Mouse (Mus musculus) megakaryocyte-erythroid progenitor cell, adult 5-6 weeks (primary cell): Measurements from ENCODE around the gene Kcnj8. TPM values are rescaled to one million over a fixed set of nuclear protein-coding genes. Genes with fewer than 3 reads are reported as not detected.
"Not testable (repeated sequence)": the region's sequence is repeated elsewhere in the genome, so short reads cannot be mapped to it uniquely, and the experiment has no call there.

Source experiments
- ATAC-seq: replicated peaks from 2 replicates; pipeline ENCODE4 v1.8.0; 2016; ENCODE audit warnings: mild to moderate bottlenecking, inconsistent platforms; ENCODE audit not compliant: severe bottlenecking, poor library complexity, low FRiP score, low TSS enrichment
- total RNA-seq, 2 experiments: library from RNA; stranded (forward) in 1 of 2; stranded (reverse) in 1 of 2; fragments of 200-1000, 215-1000 nt in 1 of 2; fragments of >200 nt in 1 of 2; fragmentation: Nextera tagmentation in 1 of 2; gene quantifications; 2 replicates each; pipeline ENCODE4 v1.2.3; 2014 to 2017

The Kcnj8 gene
- total RNA-seq, 2 experiments from 2014 or later = 1.1 TPM; not detected in 1

DNA sequence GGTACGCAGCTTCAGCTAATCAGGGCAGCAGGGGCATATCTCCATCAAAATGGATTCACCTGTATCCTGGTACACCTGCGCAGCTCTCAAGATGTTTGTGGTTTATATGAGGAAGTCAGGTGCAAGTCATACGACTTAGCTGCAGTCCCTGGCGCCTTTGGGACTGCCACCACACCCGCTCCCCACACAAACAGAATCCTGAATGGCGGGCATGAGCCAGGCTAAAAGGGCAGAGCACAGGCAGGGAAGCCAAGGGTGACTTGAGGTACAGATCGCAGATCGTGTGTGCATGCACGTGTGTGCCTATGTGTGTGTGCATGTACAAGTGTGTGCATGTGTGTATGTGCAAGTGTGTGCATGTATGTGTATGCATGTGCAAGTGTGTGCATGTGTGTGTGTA lies 56.0 kb downstream of the Kcnj8 start:
- ATAC-seq = not testable (repeated sequence)

DNA sequence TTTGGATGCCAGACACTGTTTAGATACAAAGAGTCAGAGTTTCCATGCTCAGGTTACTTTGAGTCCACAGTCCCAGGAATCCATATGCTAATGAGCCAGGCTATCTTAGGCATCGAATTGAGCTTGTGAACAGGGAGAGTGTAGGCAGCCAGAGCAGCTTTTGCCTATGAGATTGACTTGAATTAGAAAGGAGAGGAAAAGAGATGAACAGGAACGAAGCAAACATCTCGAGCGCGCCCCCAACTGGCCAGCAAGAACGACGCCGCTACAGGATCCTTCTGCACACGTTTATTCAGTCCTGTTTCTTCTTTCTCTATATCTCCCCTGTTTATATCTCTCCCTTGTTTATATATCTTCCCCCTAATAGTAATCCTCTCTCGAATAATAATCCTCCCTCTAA lies 56.5 kb downstream of the Kcnj8 start:
- ATAC-seq = no peak; the same call in 1 of the 2 replicates

Other genes with a start within 250 kb of the Kcnj8 start
- gene Slco1a5, start 248.6 kb downstream of the Kcnj8 start, total RNA-seq (2014; fragmentation: Nextera tagmentation) = not detected in 2 replicates
- gene Slco1a5, start 248.6 kb downstream of the Kcnj8 start, total RNA-seq (2017) = 0.19 TPM in 1 of 2 replicates, not detected in the other
- 6.4 and 10.9 TPM in 2 replicates for gene Pyroxd1, start 226.0 kb downstream of the Kcnj8 start, total RNA-seq (2014; fragmentation: Nextera tagmentation)
- 15.2 and 21.4 TPM in 2 replicates for gene Pyroxd1, start 226.0 kb downstream of the Kcnj8 start, total RNA-seq (2017)
- gene Recql, start 184.5 kb downstream of the Kcnj8 start, total RNA-seq (2014; fragmentation: Nextera tagmentation) = 51.2 and 71.0 TPM in 2 replicates
- gene Recql, start 184.5 kb downstream of the Kcnj8 start, total RNA-seq (2017) = 48.8 and 59.4 TPM in 2 replicates
- 31.0 and 36.3 TPM in 2 replicates for gene Golt1b, start 184.4 kb downstream of the Kcnj8 start, total RNA-seq (2014; fragmentation: Nextera tagmentation)
- 37.5 and 46.9 TPM in 2 replicates for gene Golt1b, start 184.4 kb downstream of the Kcnj8 start, total RNA-seq (2017)
- gene Spx, start 158.2 kb downstream of the Kcnj8 start, total RNA-seq (2014; fragmentation: Nextera tagmentation) = 0.61 and 0.94 TPM in 2 replicates
- gene Spx, start 158.2 kb downstream of the Kcnj8 start, total RNA-seq (2017) = 1.1 TPM in 1 of 2 replicates, not detected in the other
- gene Gys2, start 98.5 kb downstream of the Kcnj8 start, total RNA-seq (2014; fragmentation: Nextera tagmentation) = not detected in 2 replicates
- not detected in 2 replicates for gene Gys2, start 98.5 kb downstream of the Kcnj8 start, total RNA-seq (2017)
- gene Ldhb, start 63.7 kb downstream of the Kcnj8 start, total RNA-seq (2014; fragmentation: Nextera tagmentation) = 6.7 and 20.9 TPM in 2 replicates
- 1.1 and 2.1 TPM in 2 replicates for gene Ldhb, start 63.7 kb downstream of the Kcnj8 start, total RNA-seq (2017)
- not detected in 2 replicates for gene Abcc9, start 130.7 kb upstream of the Kcnj8 start, total RNA-seq (2014; fragmentation: Nextera tagmentation)
- not detected in 2 replicates for gene Abcc9, start 130.7 kb upstream of the Kcnj8 start, total RNA-seq (2017)
- 56.9 and 59.1 TPM in 2 replicates for gene Cmas, start 185.1 kb upstream of the Kcnj8 start, total RNA-seq (2014; fragmentation: Nextera tagmentation)
- gene Cmas, start 185.1 kb upstream of the Kcnj8 start, total RNA-seq (2017) = 49.5 and 84.8 TPM in 2 replicates
- gene Sult6b2, start 232.9 kb upstream of the Kcnj8 start, total RNA-seq (2014; fragmentation: Nextera tagmentation) = not detected in 2 replicates
- not detected in 2 replicates for gene Sult6b2, start 232.9 kb upstream of the Kcnj8 start, total RNA-seq (2017)